In the genomic region with DNA sequence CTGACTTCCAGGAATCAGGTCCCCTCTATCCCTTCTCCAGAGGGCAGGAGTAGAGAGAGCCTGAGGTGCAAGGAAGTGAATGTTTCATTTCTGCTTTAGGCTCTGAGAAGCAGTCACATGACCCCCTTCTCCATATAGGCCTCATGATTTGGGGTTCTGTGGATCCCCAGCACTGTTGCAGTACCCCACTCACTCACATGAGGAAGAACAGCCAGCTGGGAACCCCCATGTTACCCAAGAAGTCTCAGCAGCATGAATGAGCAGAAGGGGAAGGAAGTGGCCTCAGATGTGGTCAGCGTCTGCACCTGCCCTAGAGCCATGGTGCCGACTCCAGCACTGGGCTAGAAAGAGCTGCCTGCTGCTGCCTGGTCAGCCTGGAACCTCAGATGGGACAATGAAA, we compare ENCODE assay signal across 10 mouse cellular contexts. TPM values are rescaled to one million over a fixed set of nuclear protein-coding genes. Genes with fewer than 3 reads are reported as not detected.
DNase-seq lines count a peak whose midpoint lies in the region; ATAC-seq lines count a peak whose summit lies in the region.
"Had no signal": no experiment of that assay in that cellular context is flagged by ENCODE, and none has a peak within 500 bp of the region (broad histone marks: within the 10 kb centered on the region; RNA-seq: fewer than 3 reads in every experiment).

No protein-coding gene starts in this region.

- no peak overlapping the region for H3K4me3 ChIP-seq in kidney, embryonic 14.5 days (ENCODE audit: low read length)
- H3K4me3 ChIP-seq in kidney, embryonic 16.5 days (ENCODE audit: low read length), result no peak overlapping the region
- no peak overlapping the region for H3K4me3 ChIP-seq in forebrain, embryonic 16.5 days (replicated peaks; ENCODE audit: low read length)
- H3K4me3 ChIP-seq in limb, embryonic 15.5 days, result no peak overlapping the region
- no peak overlapping the region for H3K4me3 ChIP-seq in neural tube, embryonic 15.5 days (replicated peaks)

- H3K27me3 ChIP-seq in kidney, embryonic 14.5 days (ENCODE audit: control insufficient read depth, insufficient read depth, low read length), result no peaks in the 10 kb centered on the region
- H3K27me3 ChIP-seq in kidney, embryonic 16.5 days (ENCODE audit: insufficient read depth, low read length), result no peaks in the 10 kb centered on the region
- H3K27me3 ChIP-seq in forebrain, embryonic 16.5 days (replicated peaks; ENCODE audit: control insufficient read depth, insufficient read depth, low read length), result no peaks in the 10 kb centered on the region
- H3K27me3 ChIP-seq in limb, embryonic 15.5 days, result no peaks in the 10 kb centered on the region
- no peaks in the 10 kb centered on the region for H3K27me3 ChIP-seq in neural tube, embryonic 15.5 days (replicated peaks)
- H3K27me3 ChIP-seq: Patski had no signal

- WGBS in kidney, embryonic 14.5 days, result 70% methylated on average over 2 of the region's 2 CpGs
- 71% methylated on average over 2 of the region's 2 CpGs for WGBS in kidney, embryonic 16.5 days
- WGBS in forebrain, embryonic 16.5 days, result 88% methylated on average over 2 of the region's 2 CpGs
- WGBS in limb, embryonic 15.5 days, result 70% methylated on average over 2 of the region's 2 CpGs
- 75% methylated on average over 2 of the region's 2 CpGs for WGBS in neural tube, embryonic 15.5 days

- peaks cover 23% of the 10 kb centered on the region for H3K36me3 ChIP-seq in kidney, embryonic 14.5 days (ENCODE audit: control insufficient read depth, insufficient read depth, low read length)
- H3K36me3 ChIP-seq in kidney, embryonic 16.5 days (ENCODE audit: insufficient read depth, low read length), result peaks cover 30% of the 10 kb centered on the region
- H3K36me3 ChIP-seq in forebrain, embryonic 16.5 days (ENCODE audit: control insufficient read depth, insufficient read depth), result peaks cover 14% of the 10 kb centered on the region
- H3K36me3 ChIP-seq in limb, embryonic 15.5 days, result peaks cover 42% of the 10 kb centered on the region
- peaks cover 36% of the 10 kb centered on the region for H3K36me3 ChIP-seq in neural tube, embryonic 15.5 days

- no peak overlapping the region for H3K4me2 ChIP-seq in kidney, embryonic 14.5 days (replicated peaks; ENCODE audit: low read depth, low read length)
- no peak overlapping the region for H3K4me2 ChIP-seq in kidney, embryonic 16.5 days (replicated peaks; ENCODE audit: low read depth, low read length)
- H3K4me2 ChIP-seq in forebrain, embryonic 16.5 days (ENCODE audit: low read length), result no peak overlapping the region
- no peak overlapping the region for H3K4me2 ChIP-seq in limb, embryonic 15.5 days
- H3K4me2 ChIP-seq in neural tube, embryonic 15.5 days, result no peak overlapping the region

- peak overlapping the region; percentile 18; the same call in 1 of the 2 replicates for H3K9ac ChIP-seq in kidney, embryonic 14.5 days (ENCODE audit: low read depth, low read length)
- H3K9ac ChIP-seq in kidney, embryonic 16.5 days (replicated peaks; ENCODE audit: low read length), result no peak overlapping the region
- no peak overlapping the region for H3K9ac ChIP-seq in forebrain, embryonic 16.5 days (replicated peaks; ENCODE audit: low read depth, low read length)
- H3K9ac ChIP-seq in limb, embryonic 15.5 days, result no peak overlapping the region
- H3K9ac ChIP-seq in neural tube, embryonic 15.5 days (replicated peaks), result no peak overlapping the region; the same call in 1 of the 2 replicates

- H3K9me3 ChIP-seq in kidney, embryonic 14.5 days (ENCODE audit: control insufficient read depth, low read length), result no peaks in the 10 kb centered on the region
- H3K9me3 ChIP-seq in kidney, embryonic 16.5 days (ENCODE audit: low read length), result no peaks in the 10 kb centered on the region
- H3K9me3 ChIP-seq in forebrain, embryonic 16.5 days (ENCODE audit: control insufficient read depth, low read length), result no peaks in the 10 kb centered on the region
- H3K9me3 ChIP-seq in limb, embryonic 15.5 days, result no peaks in the 10 kb centered on the region
- H3K9me3 ChIP-seq in neural tube, embryonic 15.5 days (replicated peaks), result no peaks in the 10 kb centered on the region

- no peak for ATAC-seq in kidney, embryonic 14.5 days (ENCODE audit: low FRiP score, low TSS enrichment)
- ATAC-seq in kidney, embryonic 16.5 days (ENCODE audit: low FRiP score, low TSS enrichment), result no peak
- ATAC-seq in forebrain, embryonic 16.5 days, result no peak
- no peak for ATAC-seq in limb, embryonic 15.5 days (ENCODE audit: insufficient number of reproducible peaks, low FRiP score, low TSS enrichment, low read depth)
- no peak for ATAC-seq in neural tube, embryonic 15.5 days (ENCODE audit: low FRiP score)
- ATAC-seq: Patski had no signal

- peaks cover 28% of the 10 kb centered on the region for H3K4me1 ChIP-seq in kidney, embryonic 14.5 days (ENCODE audit: control insufficient read depth, insufficient read depth, low read length)
- peaks cover 27% of the 10 kb centered on the region for H3K4me1 ChIP-seq in kidney, embryonic 16.5 days (ENCODE audit: insufficient read depth, low read length)
- peaks cover 58% of the 10 kb centered on the region for H3K4me1 ChIP-seq in forebrain, embryonic 16.5 days (replicated peaks; ENCODE audit: control insufficient read depth, insufficient read depth, low read length)
- H3K4me1 ChIP-seq in limb, embryonic 15.5 days, result peaks cover 51% of the 10 kb centered on the region
- H3K4me1 ChIP-seq in neural tube, embryonic 15.5 days, result peaks cover 59% of the 10 kb centered on the region

- H3K27ac ChIP-seq in kidney, embryonic 14.5 days (ENCODE audit: low read depth, low read length), result peak overlapping the region; percentile 37; the same call in 1 of the 2 replicates
- H3K27ac ChIP-seq in kidney, embryonic 16.5 days (ENCODE audit: low read length), result no peak overlapping the region
- peak overlapping the region; percentile 72; the same call in 1 of the 2 replicates for H3K27ac ChIP-seq in forebrain, embryonic 16.5 days (ENCODE audit: low read length)
- peak overlapping the region; percentile 78; the same call in 1 of the 2 replicates for H3K27ac ChIP-seq in limb, embryonic 15.5 days
- H3K27ac ChIP-seq in neural tube, embryonic 15.5 days (replicated peaks), result peak overlapping the region; percentile 78

- DNase-seq in urinary bladder, postnatal 36 days (ENCODE audit: low spot score in 2 of 2), result no peak
- DNase-seq in right cerebral cortex, postnatal 25 days, result no peak
- no peak for DNase-seq in cerebellum, postnatal 4 days (ENCODE audit: low spot score in 2 of 2)

RNA-seq across cellular contexts. Expression of a gene that starts 23.3 kb away (rescaled TPM):
- polyA plus RNA-seq in kidney, embryonic 14.5 days (2014; fragmentation: Nextera tagmentation; extraction: Ambion mirVana), result not detected in 2 replicates
- polyA plus RNA-seq in kidney, embryonic 16.5 days (2015; fragmentation: Nextera tagmentation; extraction: Ambion mirVana), result not detected in 2 replicates
- polyA plus RNA-seq in forebrain, embryonic 16.5 days (2015; fragmentation: Nextera tagmentation; extraction: Ambion mirVana), result not detected in 2 replicates
- 0.35 TPM in 1 of 2 replicates, not detected in the other for polyA plus RNA-seq in limb, embryonic 15.5 days (2015; fragmentation: Nextera tagmentation; extraction: Ambion mirVana)
- polyA plus RNA-seq in neural tube, embryonic 15.5 days (2015; fragmentation: Nextera tagmentation; extraction: Ambion mirVana), result 0.09 and 3.3 TPM in 2 replicates
- polyA plus RNA-seq: limb, embryonic 11.5 days; Patski had no signal

RNA-seq across cellular contexts. Expression of a gene that starts 27.0 kb away (rescaled TPM):
- 23.7 and 26.6 TPM in 2 replicates for polyA plus RNA-seq in kidney, embryonic 14.5 days (2014; fragmentation: Nextera tagmentation; extraction: Ambion mirVana)
- 24.7 and 28.7 TPM in 2 replicates for polyA plus RNA-seq in kidney, embryonic 16.5 days (2015; fragmentation: Nextera tagmentation; extraction: Ambion mirVana)
- 83.5 and 83.7 TPM in 2 replicates for polyA plus RNA-seq in forebrain, embryonic 16.5 days (2015; fragmentation: Nextera tagmentation; extraction: Ambion mirVana)
- polyA plus RNA-seq in limb, embryonic 15.5 days (2015; fragmentation: Nextera tagmentation; extraction: Ambion mirVana), result 50.3 and 50.7 TPM in 2 replicates
- 64.7 and 70.4 TPM in 2 replicates for polyA plus RNA-seq in neural tube, embryonic 15.5 days (2015; fragmentation: Nextera tagmentation; extraction: Ambion mirVana)

RNA-seq across cellular contexts. Expression of a gene that starts 34.1 kb away (rescaled TPM):
- polyA plus RNA-seq in kidney, embryonic 14.5 days (2014; fragmentation: Nextera tagmentation; extraction: Ambion mirVana), result 2.7 and 9.9 TPM in 2 replicates
- polyA plus RNA-seq in kidney, embryonic 16.5 days (2015; fragmentation: Nextera tagmentation; extraction: Ambion mirVana), result 8.3 and 9.8 TPM in 2 replicates
- 1.8 and 2.4 TPM in 2 replicates for polyA plus RNA-seq in forebrain, embryonic 16.5 days (2015; fragmentation: Nextera tagmentation; extraction: Ambion mirVana)
- 1.9 and 4.5 TPM in 2 replicates for polyA plus RNA-seq in limb, embryonic 15.5 days (2015; fragmentation: Nextera tagmentation; extraction: Ambion mirVana)
- 2.1 and 3.5 TPM in 2 replicates for polyA plus RNA-seq in neural tube, embryonic 15.5 days (2015; fragmentation: Nextera tagmentation; extraction: Ambion mirVana)
- polyA plus RNA-seq: limb, embryonic 11.5 days; Patski had no signal

RNA-seq across cellular contexts. Expression of a gene that starts 43.3 kb away (rescaled TPM):
- polyA plus RNA-seq in kidney, embryonic 14.5 days (2014; fragmentation: Nextera tagmentation; extraction: Ambion mirVana), result 2.7 and 3.5 TPM in 2 replicates
- polyA plus RNA-seq in kidney, embryonic 16.5 days (2015; fragmentation: Nextera tagmentation; extraction: Ambion mirVana), result 5.5 and 6.3 TPM in 2 replicates
- polyA plus RNA-seq in forebrain, embryonic 16.5 days (2015; fragmentation: Nextera tagmentation; extraction: Ambion mirVana), result 0.51 and 1.2 TPM in 2 replicates
- 0.56 and 1.1 TPM in 2 replicates for polyA plus RNA-seq in limb, embryonic 15.5 days (2015; fragmentation: Nextera tagmentation; extraction: Ambion mirVana)
- 1.2 and 2.1 TPM in 2 replicates for polyA plus RNA-seq in neural tube, embryonic 15.5 days (2015; fragmentation: Nextera tagmentation; extraction: Ambion mirVana)
- polyA plus RNA-seq: limb, embryonic 11.5 days; Patski had no signal

RNA-seq across cellular contexts. Expression of a gene that starts 43.6 kb away (rescaled TPM):
- polyA plus RNA-seq in kidney, embryonic 14.5 days (2014; fragmentation: Nextera tagmentation; extraction: Ambion mirVana), result 31.1 and 35.8 TPM in 2 replicates
- 48.5 and 49.7 TPM in 2 replicates for polyA plus RNA-seq in kidney, embryonic 16.5 days (2015; fragmentation: Nextera tagmentation; extraction: Ambion mirVana)
- 40.5 and 43.3 TPM in 2 replicates for polyA plus RNA-seq in forebrain, embryonic 16.5 days (2015; fragmentation: Nextera tagmentation; extraction: Ambion mirVana)
- 41.8 and 44.1 TPM in 2 replicates for polyA plus RNA-seq in limb, embryonic 15.5 days (2015; fragmentation: Nextera tagmentation; extraction: Ambion mirVana)
- 37.2 and 40.1 TPM in 2 replicates for polyA plus RNA-seq in neural tube, embryonic 15.5 days (2015; fragmentation: Nextera tagmentation; extraction: Ambion mirVana)
